Mouse (Mus musculus) neural tube, embryonic 13.5 days (tissue): ENCODE data around the gene Trappc12. TPM values are rescaled to one million over a fixed set of nuclear protein-coding genes. Genes with fewer than 3 reads are reported as not detected.
A peak's percentile ranks its signal among the peaks of the same experiment; 100 is the strongest.

Source experiments
- ATAC-seq: fragments of 200-750 bp; cut with Nextera tagmentation; 2 replicates; pipeline ENCODE4 v1.8.0; 2017; ENCODE audit warnings: low read depth, mild to moderate bottlenecking, moderate TSS enrichment, moderate library complexity
- H3K27ac ChIP-seq: fragments of 300-500 bp; sonication (generic); replicated peaks from 2 replicates; pipeline ENCODE4 v1.5.1; 2015; ENCODE audit warnings: moderate library complexity, mild to moderate bottlenecking, inconsistent platforms
- H3K27me3 ChIP-seq: fragments of 300-500 bp; sonication (generic); 2 replicates; pipeline ENCODE4 v1.6.1; 2015; ENCODE audit warnings: mild to moderate bottlenecking, inconsistent platforms
- H3K36me3 ChIP-seq: fragments of 300-500 bp; sonication (generic); 2 replicates; pipeline ENCODE4 v1.6.1; 2015; ENCODE audit warnings: mild to moderate bottlenecking, inconsistent platforms
- H3K4me1 ChIP-seq: fragments of 300-500 bp; sonication (generic); replicated peaks from 2 replicates; pipeline ENCODE4 v1.6.1; 2015; ENCODE audit warnings: inconsistent platforms
- H3K4me2 ChIP-seq: fragments of 300-500 bp; sonication (generic); 2 replicates; pipeline ENCODE4 v1.6.1; 2015; ENCODE audit warnings: inconsistent platforms, mild to moderate bottlenecking, moderate library complexity
- H3K4me3 ChIP-seq: fragments of 300-500 bp; sonication (generic); 2 replicates; pipeline ENCODE4 v1.5.1; 2015; ENCODE audit warnings: mild to moderate bottlenecking, inconsistent platforms
- H3K9ac ChIP-seq: fragments of 300-500 bp; sonication (generic); 2 replicates; pipeline ENCODE4 v1.6.1; 2015; ENCODE audit warnings: moderate library complexity, mild to moderate bottlenecking, inconsistent platforms
- H3K9me3 ChIP-seq: fragments of 300-500 bp; sonication (generic); 2 replicates; pipeline ENCODE4 v1.6.1; 2016; ENCODE audit warnings: inconsistent platforms
- WGBS: fragments of 180-500 bp; shearing (Covaris S2); methylation state at CpG from one replicate; pipeline ENCODE4 v1.1.7; 2015; 5-methylcytosine and 5-hydroxymethylcytosine counted together
- polyA plus RNA-seq: library from polyadenylated mRNA; unstranded; fragments of >200 nt; fragmentation: Nextera tagmentation; extraction: Ambion mirVana; gene quantifications from 2 replicates; pipeline ENCODE4 v1.2.1, GENCODE M21; 2015

The Trappc12 gene
- 36.5 and 40.5 TPM in 2 replicates for polyA plus RNA-seq

DNA sequence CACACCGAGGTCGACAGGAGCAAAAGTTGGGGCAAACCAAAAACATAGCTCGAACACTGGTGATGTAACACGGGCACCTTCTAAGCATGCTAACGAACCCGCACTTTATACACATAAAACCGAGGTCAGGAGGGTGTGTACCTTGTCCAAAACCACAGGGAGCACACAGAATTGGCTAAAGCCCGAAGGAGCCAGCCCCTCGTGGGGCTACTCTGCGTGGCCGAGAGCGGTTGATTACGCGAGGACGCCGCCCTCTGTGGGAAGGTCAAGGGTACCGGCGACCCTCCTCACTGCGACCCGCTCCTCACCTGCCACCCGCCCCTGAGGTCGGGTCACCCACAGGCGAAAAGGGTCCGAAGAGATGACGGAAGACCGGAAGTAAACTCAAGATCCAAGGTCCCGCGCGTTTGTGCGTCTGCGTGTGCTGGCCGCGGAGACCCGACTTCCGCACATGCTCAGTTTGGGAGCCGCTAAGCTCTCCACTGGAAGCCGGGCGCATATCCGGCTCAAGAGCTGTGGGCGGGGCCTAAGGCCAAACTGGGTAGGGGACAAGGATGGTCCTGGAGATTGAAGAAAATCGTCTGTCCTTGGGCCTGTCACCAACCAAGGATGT, at the start of gene Trappc12:
TSS of gene Trappc12 (minus strand) at position 452 of the 613 bp plus-strand sequence.
- peak within 1 kb of the TSS; percentile 83 for H3K4me3 ChIP-seq
- ATAC-seq = peak; percentile 91
- 1% methylated on average over 41 of the region's 41 CpGs for WGBS
- H3K4me2 ChIP-seq = peak within 1 kb of the TSS; percentile 97
- H3K9ac ChIP-seq = peak within 1 kb of the TSS; percentile 85
- H3K36me3 ChIP-seq = peaks cover 19% of the 10 kb centered on the region
- peak within 1 kb of the TSS; percentile 61 for H3K27ac ChIP-seq
- H3K27me3 ChIP-seq = no peaks in the 10 kb centered on the region
- H3K9me3 ChIP-seq = no peaks in the 10 kb centered on the region
- peaks cover 57% of the 10 kb centered on the region for H3K4me1 ChIP-seq

DNA sequence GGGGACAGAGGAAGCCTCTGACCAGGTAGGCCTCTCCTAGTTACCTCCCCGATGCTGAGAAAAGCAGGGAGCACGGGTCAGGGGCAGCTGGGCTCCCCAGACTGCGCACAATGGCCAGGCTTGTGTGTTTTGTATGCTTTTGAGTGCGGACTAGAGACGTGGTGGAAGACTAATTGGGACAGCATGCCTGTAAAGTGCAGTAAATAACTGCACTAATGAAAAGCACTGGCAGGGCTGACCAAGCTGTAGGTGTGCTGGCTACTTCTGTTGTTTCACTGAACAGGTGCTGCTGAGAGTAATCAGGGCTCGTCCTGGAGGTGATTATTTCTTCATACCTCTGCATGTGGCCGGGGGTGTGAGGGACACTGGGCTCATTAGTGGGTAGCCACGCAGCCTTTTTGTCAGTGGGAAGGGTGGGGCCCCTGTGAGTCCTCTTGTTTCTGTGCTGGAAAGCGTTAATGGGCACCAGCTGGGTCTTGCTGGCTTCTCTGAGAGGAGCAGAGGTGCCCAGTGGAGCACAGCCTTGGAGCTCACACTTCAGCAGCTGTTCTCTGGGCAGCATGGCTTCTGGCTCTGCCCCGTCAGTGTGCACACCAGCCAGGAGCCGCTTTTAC, 49.6 kb upstream of the Trappc12 start:
- ATAC-seq = peak; percentile 75
- Histone ChIP-seq H3K27me3 (no peaks in the 10 kb centered on the region), H3K9me3 (0 out of 2 replicates have a peak, but pooled peaks cover 4% of the 10 kb centered on the region), H3K4me2 (no peak overlapping the region), H3K4me3 (no peak overlapping the region), H3K4me1 (peaks cover 48% of the 10 kb centered on the region), H3K9ac (peak overlapping the region; percentile 50; the same call in 1 of the 2 replicates), H3K36me3 (no peaks in the 10 kb centered on the region), H3K27ac (peak overlapping the region; percentile 64)
- WGBS = 28% methylated on average over 11 of the region's 11 CpGs

- Histone ChIP-seq H3K9me3 (0 out of 2 replicates have a peak, but pooled peaks cover 4% of the 10 kb centered on the region), H3K4me2 (no peak overlapping the region), H3K4me3 (no peak overlapping the region), H3K4me1 (peaks cover 40% of the 10 kb centered on the region), H3K27me3 (no peaks in the 10 kb centered on the region), H3K9ac (no peak overlapping the region), H3K27ac (peak overlapping the region; percentile 46; the same call in 1 of the 2 replicates), H3K36me3 (no peaks in the 10 kb centered on the region)
- ATAC-seq = no peak
Observed at GRCm38 (mm10) chr12:28796881-28797420, 46.7 kb upstream of the Trappc12 start.

DNA sequence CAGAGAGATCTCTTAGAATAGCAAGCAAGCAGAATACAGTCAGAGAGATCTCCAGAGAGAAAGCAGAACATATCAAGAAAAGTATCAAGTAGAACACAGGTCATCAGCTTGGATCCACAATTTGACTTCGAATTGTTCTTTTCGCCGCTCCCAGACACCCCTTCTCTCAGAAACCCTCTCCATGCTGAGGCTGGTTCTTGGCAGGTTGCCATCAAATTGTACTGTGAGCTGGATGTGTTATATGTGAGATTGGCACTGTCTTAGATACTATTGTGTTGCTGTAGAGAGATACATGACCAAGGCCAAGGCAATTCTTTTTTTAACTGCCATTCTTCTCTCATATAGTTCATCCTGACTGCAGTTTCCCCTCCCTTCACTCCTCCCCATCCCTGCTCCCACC, 44.8 kb upstream of the Trappc12 start:
- peaks cover 31% of the 10 kb centered on the region for H3K4me1 ChIP-seq
- 78% methylated on average over 3 of the region's 3 CpGs for WGBS
- H3K4me2 ChIP-seq = no peak overlapping the region
- H3K4me3 ChIP-seq = no peak overlapping the region
- H3K9ac ChIP-seq = no peak overlapping the region
- no peak for ATAC-seq
- 0 out of 2 replicates have a peak, but pooled peaks cover 4% of the 10 kb centered on the region for H3K9me3 ChIP-seq
- H3K36me3 ChIP-seq = no peaks in the 10 kb centered on the region
- no peaks in the 10 kb centered on the region for H3K27me3 ChIP-seq
- H3K27ac ChIP-seq = no peak overlapping the region

DNA sequence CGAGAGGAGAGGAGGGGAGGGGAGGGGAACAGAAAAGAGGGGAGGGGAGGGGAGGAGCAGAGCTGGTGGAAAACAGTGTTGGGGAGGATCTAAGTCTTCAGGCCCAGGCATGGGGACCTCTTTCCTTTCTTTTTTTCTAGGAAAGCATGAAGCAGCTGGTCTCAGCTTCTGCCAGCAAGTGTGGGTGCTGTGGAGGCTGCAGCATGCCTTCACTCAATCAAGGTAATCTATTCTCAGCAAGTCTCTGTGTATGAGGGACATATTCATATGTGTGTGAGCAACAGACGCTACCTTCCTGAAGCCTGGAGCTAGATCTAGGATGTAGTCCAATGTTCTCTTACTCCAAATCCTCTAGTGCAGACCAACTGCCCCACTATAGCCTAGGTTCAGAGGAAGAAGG, 43.4 kb upstream of the Trappc12 start:
- no peak overlapping the region for H3K9ac ChIP-seq
- H3K4me2 ChIP-seq = no peak overlapping the region
- 73% methylated on average over 2 of the region's 2 CpGs for WGBS
- no peak for ATAC-seq
- 0 out of 2 replicates have a peak, but pooled peaks cover 4% of the 10 kb centered on the region for H3K9me3 ChIP-seq
- peaks cover 25% of the 10 kb centered on the region for H3K4me1 ChIP-seq
- H3K4me3 ChIP-seq = no peak overlapping the region
- no peak overlapping the region for H3K27ac ChIP-seq
- H3K27me3 ChIP-seq = no peaks in the 10 kb centered on the region
- no peaks in the 10 kb centered on the region for H3K36me3 ChIP-seq

DNA sequence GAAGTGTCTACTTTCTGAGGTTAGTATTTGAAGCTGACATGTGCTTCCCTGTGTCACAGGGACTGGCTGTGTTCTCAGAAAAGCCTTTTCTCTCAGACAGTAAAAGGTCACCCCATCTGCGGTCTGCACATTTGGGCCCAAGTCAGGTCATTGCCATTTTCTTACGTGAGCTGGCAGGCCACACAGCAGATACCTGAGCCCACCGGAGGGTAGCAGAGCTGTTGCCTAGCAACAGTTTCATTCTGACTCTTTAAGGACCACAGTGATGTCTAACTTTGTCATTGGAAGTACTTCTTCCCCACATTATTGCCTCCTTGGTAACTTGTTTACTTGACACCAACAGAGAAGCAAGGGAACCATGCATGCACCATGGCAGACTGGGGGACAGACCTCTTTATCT, 42.3 kb upstream of the Trappc12 start:
- Histone ChIP-seq H3K4me2 (no peak overlapping the region), H3K27me3 (no peaks in the 10 kb centered on the region), H3K4me3 (no peak overlapping the region), H3K36me3 (no peaks in the 10 kb centered on the region), H3K4me1 (peaks cover 25% of the 10 kb centered on the region), H3K9ac (no peak overlapping the region), H3K9me3 (no peaks in the 10 kb centered on the region), H3K27ac (no peak overlapping the region)
- no peak for ATAC-seq
- WGBS = 63% methylated on average over 3 of the region's 3 CpGs

DNA sequence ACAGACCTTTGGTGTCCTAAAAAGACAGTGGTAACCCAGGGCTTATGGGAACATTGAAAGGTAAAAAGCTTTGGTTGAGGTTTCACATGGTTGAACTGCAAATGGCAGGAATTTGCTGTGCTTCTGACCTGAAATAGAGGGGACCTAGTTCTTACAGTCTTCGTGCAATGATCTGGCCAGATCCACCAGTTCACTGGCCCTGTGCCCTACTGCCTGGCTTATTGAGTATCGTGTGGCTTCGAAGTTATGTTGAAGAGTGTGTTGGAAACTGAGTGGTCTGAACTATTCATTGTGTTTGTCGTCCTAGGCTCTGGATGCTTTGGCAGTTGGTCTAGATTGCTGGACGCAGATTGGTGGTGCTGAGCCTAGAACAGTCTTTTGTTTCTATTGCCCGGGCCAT, 36.0 kb upstream of the Trappc12 start:
- Histone ChIP-seq H3K4me1 (peaks cover 43% of the 10 kb centered on the region), H3K9ac (no peak overlapping the region), H3K4me2 (no peak overlapping the region), H3K36me3 (no peaks in the 10 kb centered on the region), H3K27me3 (no peaks in the 10 kb centered on the region), H3K4me3 (no peak overlapping the region), H3K27ac (no peak overlapping the region), H3K9me3 (no peaks in the 10 kb centered on the region)
- no peak for ATAC-seq
- 92% methylated on average over 6 of the region's 6 CpGs for WGBS

GRCm38 (mm10) chr12:28785299-28785698, 35.0 kb upstream of the Trappc12 start:
- Histone ChIP-seq H3K27me3 (no peaks in the 10 kb centered on the region), H3K36me3 (no peaks in the 10 kb centered on the region), H3K27ac (no peak overlapping the region), H3K9me3 (no peaks in the 10 kb centered on the region), H3K9ac (no peak overlapping the region), H3K4me3 (no peak overlapping the region), H3K4me1 (peaks cover 48% of the 10 kb centered on the region), H3K4me2 (no peak overlapping the region)
- ATAC-seq = no peak
- 3% methylated on average over 1 of the region's 1 CpGs for WGBS

DNA sequence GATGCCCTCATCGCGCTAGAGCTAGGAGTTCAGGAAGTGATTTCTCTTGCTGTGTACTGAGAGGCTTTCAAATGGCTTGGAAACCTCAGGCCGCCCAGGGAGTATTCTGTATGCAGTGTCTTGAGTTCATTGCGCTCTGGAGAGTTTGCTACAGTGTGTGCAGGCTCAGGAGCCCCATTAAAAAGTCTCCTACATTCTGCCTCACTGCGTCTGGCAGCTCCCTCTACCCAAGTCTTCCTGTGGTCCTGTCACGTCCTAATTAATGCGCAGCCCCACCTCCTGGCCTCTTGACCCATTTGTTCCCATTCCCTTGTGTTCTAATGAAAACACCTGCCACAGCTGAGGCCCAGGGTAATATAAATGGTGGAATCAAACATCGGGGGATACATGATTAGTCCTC, 34.6 kb upstream of the Trappc12 start:
- no peak overlapping the region for H3K4me3 ChIP-seq
- H3K4me2 ChIP-seq = no peak overlapping the region
- H3K27ac ChIP-seq = 0 out of 2 replicates have a peak overlapping the region, but pooled peaks have one; percentile 42
- no peak for ATAC-seq
- no peaks in the 10 kb centered on the region for H3K9me3 ChIP-seq
- H3K4me1 ChIP-seq = peaks cover 52% of the 10 kb centered on the region
- no peaks in the 10 kb centered on the region for H3K36me3 ChIP-seq
- 14% methylated on average over 8 of the region's 8 CpGs for WGBS
- no peaks in the 10 kb centered on the region for H3K27me3 ChIP-seq
- no peak overlapping the region for H3K9ac ChIP-seq

DNA sequence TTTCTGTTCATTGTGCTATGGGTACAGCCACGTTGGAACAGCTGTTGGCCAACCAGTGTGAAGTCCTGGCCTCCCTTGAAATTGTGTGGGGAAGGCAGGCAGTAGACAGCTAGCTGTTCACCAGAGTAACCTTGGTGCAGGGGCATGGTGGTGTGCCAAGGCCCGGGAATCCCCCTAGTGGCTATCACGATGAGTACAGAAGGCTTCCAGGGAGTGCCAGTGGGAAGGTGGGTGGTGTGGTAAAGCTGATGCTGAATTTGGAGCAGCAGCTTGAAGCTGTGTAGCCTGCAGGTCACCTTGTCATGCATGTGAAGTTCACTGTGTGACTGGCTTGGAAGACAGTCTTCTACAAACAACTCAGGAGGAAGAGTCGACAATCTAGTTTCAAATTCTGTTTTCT, 34.1 kb upstream of the Trappc12 start:
- WGBS = 26% methylated on average over 4 of the region's 4 CpGs
- no peaks in the 10 kb centered on the region for H3K36me3 ChIP-seq
- no peaks in the 10 kb centered on the region for H3K9me3 ChIP-seq
- H3K4me2 ChIP-seq = no peak overlapping the region
- no peak overlapping the region for H3K4me3 ChIP-seq
- ATAC-seq = no peak
- H3K27ac ChIP-seq = peak overlapping the region; percentile 42; the same call in 1 of the 2 replicates
- H3K27me3 ChIP-seq = no peaks in the 10 kb centered on the region
- H3K9ac ChIP-seq = no peak overlapping the region
- H3K4me1 ChIP-seq = peaks cover 56% of the 10 kb centered on the region

GRCm38 (mm10) chr12:28782637-28783036, 32.4 kb upstream of the Trappc12 start:
- no peak for ATAC-seq

GRCm38 (mm10) chr12:28780180-28780579, 29.9 kb upstream of the Trappc12 start:
- no peak overlapping the region for H3K9ac ChIP-seq
- peak overlapping the region; percentile 70 for H3K27ac ChIP-seq
- no peaks in the 10 kb centered on the region for H3K9me3 ChIP-seq
- 28% methylated on average over 7 of the region's 7 CpGs for WGBS
- peak; percentile 69 for ATAC-seq
- peaks cover 60% of the 10 kb centered on the region for H3K4me1 ChIP-seq
- H3K36me3 ChIP-seq = no peaks in the 10 kb centered on the region
- H3K4me3 ChIP-seq = no peak overlapping the region
- no peak overlapping the region for H3K4me2 ChIP-seq
- H3K27me3 ChIP-seq = no peaks in the 10 kb centered on the region

More at GRCm38 (mm10) chr12:28782637-28783036, 32.4 kb upstream of the Trappc12 start:
- no peaks in the 10 kb centered on the region for H3K36me3 ChIP-seq
- H3K9ac ChIP-seq = no peak overlapping the region
- H3K4me1 ChIP-seq = peaks cover 57% of the 10 kb centered on the region
- H3K27ac ChIP-seq = peak overlapping the region; percentile 42; the same call in 1 of the 2 replicates
- 93% methylated on average over 3 of the region's 3 CpGs for WGBS
- H3K4me3 ChIP-seq = no peak overlapping the region
- H3K27me3 ChIP-seq = no peaks in the 10 kb centered on the region
- no peaks in the 10 kb centered on the region for H3K9me3 ChIP-seq
- H3K4me2 ChIP-seq = no peak overlapping the region
